Mouse (Mus musculus) embryo, embryonic 10 days (tissue): Measurements from ENCODE around the gene Bcan.
A peak's percentile ranks its signal among the peaks of the same experiment; 100 is the strongest.

Source experiments
- DNase-seq: peaks from one replicate; pipeline ENCODE4 v3.0.0-alpha.2; 2015; ENCODE audit warnings: low spot score

The Bcan gene

GRCm38 (mm10) chr3:87996971-87997614 is 2.9 kb downstream of the Bcan start:
- DNase-seq = peak; percentile 59

GRCm38 (mm10) chr3:87996401-87996800 is 3.6 kb downstream of the Bcan start:
- peak; percentile 20 for DNase-seq

- no peak for DNase-seq
Measured at GRCm38 (mm10) chr3:87995331-87995730, 4.7 kb downstream of the Bcan start.

- DNase-seq = peak; percentile 86
Measured at GRCm38 (mm10) chr3:87993436-87993835, 6.6 kb downstream of the Bcan start.

- no peak for DNase-seq
Measured at GRCm38 (mm10) chr3:87989935-87990334, 10.1 kb downstream of the Bcan start.

- peak; percentile 28 for DNase-seq
Measured at GRCm38 (mm10) chr3:87988068-87988467, 12.0 kb downstream of the Bcan start.

GRCm38 (mm10) chr3:87987633-87988032 is 12.4 kb downstream of the Bcan start:
- peak; percentile 89 for DNase-seq

- DNase-seq = peak; percentile 100
Measured at GRCm38 (mm10) chr3:87986868-87987267, 13.2 kb downstream of the Bcan start.

- DNase-seq = peak; percentile 23
Measured at GRCm38 (mm10) chr3:87985505-87986320, 14.3 kb downstream of the Bcan start.

GRCm38 (mm10) chr3:87984094-87984493 is 15.9 kb downstream of the Bcan start:
- DNase-seq = no peak

- DNase-seq = no peak
Measured at GRCm38 (mm10) chr3:87983627-87984026, 16.4 kb downstream of the Bcan start.

- DNase-seq = peak; percentile 76
Measured at GRCm38 (mm10) chr3:87982836-87983601, 17.0 kb downstream of the Bcan start.

- peak; percentile 37 for DNase-seq
Measured at GRCm38 (mm10) chr3:87981894-87982835, 17.9 kb downstream of the Bcan start.

- no peak for DNase-seq
Measured at GRCm38 (mm10) chr3:87981214-87981760, 18.7 kb downstream of the Bcan start.

GRCm38 (mm10) chr3:87980728-87981127 is 19.3 kb downstream of the Bcan start:
- DNase-seq = no peak

- DNase-seq = no peak
Measured at GRCm38 (mm10) chr3:87980085-87980484, 19.9 kb downstream of the Bcan start.

- no peak for DNase-seq
Measured at GRCm38 (mm10) chr3:87979493-87979892, 20.5 kb downstream of the Bcan start.

- DNase-seq = peak; percentile 92
Measured at GRCm38 (mm10) chr3:87974381-87974987, 25.5 kb downstream of the Bcan start.

GRCm38 (mm10) chr3:87973593-87974380 is 26.2 kb downstream of the Bcan start:
- no peak for DNase-seq

- peak; percentile 59 for DNase-seq
Measured at GRCm38 (mm10) chr3:87972776-87973175, 27.3 kb downstream of the Bcan start.
